Mouse (Mus musculus) lung, postnatal 0 days (tissue): ENCODE measurements around the gene Lamtor2.

Experiments used
- CTCF ChIP-seq: IDR thresholded peaks from 2 replicates; pipeline ENCODE4 v1.5.1; 2016; ENCODE audit warnings: antibody characterized with exemption, mild to moderate bottlenecking
- EP300 ChIP-seq: IDR thresholded peaks from 2 replicates; pipeline ENCODE4 v1.6.1; 2016; ENCODE audit warnings: antibody characterized with exemption, mild to moderate bottlenecking, control low read depth

DNA sequence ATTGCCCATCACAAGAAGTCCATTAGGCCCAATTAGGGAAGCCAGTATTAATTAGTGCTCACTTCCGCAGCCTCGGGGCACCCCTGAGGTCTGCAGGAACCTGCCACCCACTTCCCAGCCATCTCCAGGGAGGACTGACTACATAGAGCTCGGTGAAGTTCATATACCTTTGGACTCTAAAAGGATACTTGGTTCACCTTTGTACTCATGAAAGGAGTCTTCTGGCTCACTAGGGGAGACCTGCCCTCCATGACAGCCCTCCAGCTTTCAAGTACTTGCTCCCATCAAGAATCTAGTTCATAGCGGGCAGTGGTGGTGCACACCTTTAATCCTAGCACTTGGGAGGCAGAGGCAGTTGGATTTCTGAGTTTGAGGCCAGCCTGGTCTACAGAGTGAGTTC, 34.5 kb downstream of the Lamtor2 start:
- TF ChIP-seq CTCF, result no peak
- no peak for TF ChIP-seq EP300
